Mouse (Mus musculus): Measurements from ENCODE around the gene Card19. TPM values are rescaled to one million over a fixed set of nuclear protein-coding genes. Genes with fewer than 3 reads are reported as not detected.

The Card19 gene
- polyA plus RNA-seq, 1 experiment from 2014 or later: 36.8 TPM

GRCm38 (mm10) chr13:49224314-49224713, 8.5 kb upstream of the Card19 start:
- no peak overlapping the region for H3K27ac ChIP-seq
- WGBS: 14% methylated on average over 10 of the region's 10 CpGs
- H3K9ac ChIP-seq: no peak overlapping the region
- peaks cover 14% of the 10 kb centered on the region for H3K27me3 ChIP-seq
- no peak overlapping the region for H3K4me3 ChIP-seq
- H3K4me2 ChIP-seq (replicated peaks): no peak overlapping the region
- no peaks in the 10 kb centered on the region for H3K9me3 ChIP-seq (replicated peaks)
- H3K4me1 ChIP-seq: no peaks in the 10 kb centered on the region
- ATAC-seq (ENCODE audit: low FRiP score): no peak
- H3K36me3 ChIP-seq: no peaks in the 10 kb centered on the region

- Histone ChIP-seq H3K9me3 (replicated peaks) (no peaks in the 10 kb centered on the region), H3K4me3 (no peak overlapping the region), H3K27ac (no peak overlapping the region), H3K36me3 (no peaks in the 10 kb centered on the region), H3K4me2 (replicated peaks) (no peak overlapping the region), H3K4me1 (no peaks in the 10 kb centered on the region; the same call in 1 of the 2 replicates), H3K9ac (no peak overlapping the region), H3K27me3 (peaks cover 29% of the 10 kb centered on the region)
- 16% methylated on average over 5 of the region's 5 CpGs for WGBS
- no peak for ATAC-seq (ENCODE audit: low FRiP score)
These were observed 5.1 kb upstream of the Card19 start for GRCm38 (mm10) chr13:49220912-49221311.

GRCm38 (mm10) chr13:49219367-49219766, 3.5 kb upstream of the Card19 start:
- Histone ChIP-seq H3K4me3 (no peak overlapping the region), H3K36me3 (no peaks in the 10 kb centered on the region), H3K9ac (no peak overlapping the region), H3K4me1 (peaks cover 8% of the 10 kb centered on the region; the same call in 1 of the 2 replicates), H3K9me3 (replicated peaks) (no peaks in the 10 kb centered on the region), H3K27ac (no peak overlapping the region), H3K4me2 (replicated peaks) (no peak overlapping the region), H3K27me3 (peaks cover 32% of the 10 kb centered on the region)
- 88% methylated on average over 4 of the region's 4 CpGs for WGBS
- ATAC-seq (ENCODE audit: low FRiP score): no peak

GRCm38 (mm10) chr13:49218651-49219050, 2.8 kb upstream of the Card19 start:
- no peak for ATAC-seq (ENCODE audit: low FRiP score)
- no peak overlapping the region for H3K4me2 ChIP-seq (replicated peaks)
- no peak overlapping the region for H3K9ac ChIP-seq
- no peaks in the 10 kb centered on the region for H3K9me3 ChIP-seq (replicated peaks)
- no peaks in the 10 kb centered on the region for H3K36me3 ChIP-seq
- peaks cover 36% of the 10 kb centered on the region for H3K27me3 ChIP-seq
- no peak overlapping the region for H3K27ac ChIP-seq
- H3K4me1 ChIP-seq: peaks cover 11% of the 10 kb centered on the region; the same call in 1 of the 2 replicates
- no peak overlapping the region for H3K4me3 ChIP-seq
- 49% methylated on average over 3 of the region's 3 CpGs for WGBS

- Histone ChIP-seq H3K4me2 (replicated peaks) (peak overlapping the region; percentile 90; the same call in 1 of the 2 replicates), H3K9me3 (replicated peaks) (no peaks in the 10 kb centered on the region), H3K27ac (no peak overlapping the region), H3K9ac (no peak overlapping the region), H3K4me3 (no peak overlapping the region), H3K27me3 (peaks cover 36% of the 10 kb centered on the region), H3K36me3 (no peaks in the 10 kb centered on the region), H3K4me1 (peaks cover 17% of the 10 kb centered on the region; the same call in 1 of the 2 replicates)
- WGBS: 50% methylated on average over 9 of the region's 9 CpGs
- no peak for ATAC-seq (ENCODE audit: low FRiP score)
These were observed 1.1 kb upstream of the Card19 start for GRCm38 (mm10) chr13:49216808-49217561.

GRCm38 (mm10) chr13:49216220-49216552, 349 bp upstream of the Card19 start:
- Histone ChIP-seq H3K36me3 (no peaks in the 10 kb centered on the region), H3K4me1 (peaks cover 25% of the 10 kb centered on the region), H3K4me2 (replicated peaks) (peak overlapping the region; percentile 90), H3K9me3 (replicated peaks) (no peaks in the 10 kb centered on the region), H3K27ac (no peak overlapping the region), H3K9ac (no peak overlapping the region), H3K4me3 (peak overlapping the region; percentile 71), H3K27me3 (peaks cover 36% of the 10 kb centered on the region)
- whole genome bisulfite sequencing: 2% methylated on average over 17 of the region's 17 CpGs
- no peak; the same call in 1 of the 2 replicates for ATAC-seq (ENCODE audit: low FRiP score)

- 9% methylated on average over 5 of the region's 5 CpGs for WGBS
- H3K4me1 ChIP-seq: peaks cover 28% of the 10 kb centered on the region
- H3K4me2 ChIP-seq (replicated peaks): peak overlapping the region; percentile 90
These were observed 721 bp downstream of the Card19 start for GRCm38 (mm10) chr13:49215128-49215503.

GRCm38 (mm10) chr13:49214454-49214853, 1.4 kb downstream of the Card19 start:
- 80% methylated on average over 3 of the region's 3 CpGs for WGBS
- H3K4me2 ChIP-seq (replicated peaks): peak overlapping the region; percentile 90
- no peak overlapping the region for H3K27ac ChIP-seq

More at GRCm38 (mm10) chr13:49215128-49215503, 721 bp downstream of the Card19 start:
- Histone ChIP-seq H3K36me3 (no peaks in the 10 kb centered on the region), H3K27me3 (peaks cover 33% of the 10 kb centered on the region), H3K4me3 (peak overlapping the region; percentile 71), H3K27ac (no peak overlapping the region), H3K9ac (peak overlapping the region; percentile 77), H3K9me3 (replicated peaks) (no peaks in the 10 kb centered on the region)
- no peak; the same call in 1 of the 2 replicates for ATAC-seq (ENCODE audit: low FRiP score)

GRCm38 (mm10) chr13:49213531-49213932, 2.3 kb downstream of the Card19 start:
- H3K36me3 ChIP-seq: no peaks in the 10 kb centered on the region
- WGBS: 58% methylated on average over 4 of the region's 4 CpGs
- peaks cover 29% of the 10 kb centered on the region for H3K27me3 ChIP-seq
- peaks cover 31% of the 10 kb centered on the region for H3K4me1 ChIP-seq
- no peak overlapping the region for H3K27ac ChIP-seq
- H3K9ac ChIP-seq: no peak overlapping the region
- H3K9me3 ChIP-seq (replicated peaks): no peaks in the 10 kb centered on the region
- no peak overlapping the region for H3K4me2 ChIP-seq (replicated peaks)
- no peak overlapping the region for H3K4me3 ChIP-seq
- no peak for ATAC-seq (ENCODE audit: low FRiP score)

More at GRCm38 (mm10) chr13:49214454-49214853, 1.4 kb downstream of the Card19 start:
- H3K27me3 ChIP-seq: peaks cover 29% of the 10 kb centered on the region
- H3K9me3 ChIP-seq (replicated peaks): no peaks in the 10 kb centered on the region
- ATAC-seq (ENCODE audit: low FRiP score): no peak
- H3K36me3 ChIP-seq: no peaks in the 10 kb centered on the region
- no peak overlapping the region for H3K9ac ChIP-seq
- H3K4me3 ChIP-seq: no peak overlapping the region
- peaks cover 28% of the 10 kb centered on the region for H3K4me1 ChIP-seq

GRCm38 (mm10) chr13:49212711-49213500, 2.9 kb downstream of the Card19 start:
- WGBS: 79% methylated on average over 4 of the region's 4 CpGs
- Histone ChIP-seq H3K36me3 (no peaks in the 10 kb centered on the region), H3K9ac (no peak overlapping the region), H3K4me3 (no peak overlapping the region), H3K4me1 (peaks cover 31% of the 10 kb centered on the region), H3K4me2 (replicated peaks) (no peak overlapping the region), H3K27me3 (peaks cover 26% of the 10 kb centered on the region), H3K9me3 (replicated peaks) (no peaks in the 10 kb centered on the region), H3K27ac (no peak overlapping the region)
- no peak for ATAC-seq (ENCODE audit: low FRiP score)

- H3K9me3 ChIP-seq (replicated peaks): no peaks in the 10 kb centered on the region
These were observed 6.5 kb downstream of the Card19 start for GRCm38 (mm10) chr13:49209306-49209705.

GRCm38 (mm10) chr13:49206341-49206740, 9.5 kb downstream of the Card19 start:
- Histone ChIP-seq H3K9ac (no peak overlapping the region), H3K9me3 (replicated peaks) (no peaks in the 10 kb centered on the region), H3K4me1 (peaks cover 13% of the 10 kb centered on the region), H3K27me3 (peaks cover 5% of the 10 kb centered on the region; the same call in 1 of the 2 replicates), H3K27ac (no peak overlapping the region), H3K4me2 (replicated peaks) (no peak overlapping the region), H3K36me3 (0 out of 2 replicates have a peak, but pooled peaks cover 2% of the 10 kb centered on the region), H3K4me3 (no peak overlapping the region)
- 93% methylated on average over 2 of the region's 2 CpGs for WGBS
- ATAC-seq (ENCODE audit: low FRiP score): no peak

More at GRCm38 (mm10) chr13:49209306-49209705, 6.5 kb downstream of the Card19 start:
- peaks cover 11% of the 10 kb centered on the region; the same call in 1 of the 2 replicates for H3K27me3 ChIP-seq
- H3K4me1 ChIP-seq: peaks cover 28% of the 10 kb centered on the region
- no peak for ATAC-seq (ENCODE audit: low FRiP score)
- WGBS: 63% methylated on average over 7 of the region's 7 CpGs
- no peak overlapping the region for H3K4me3 ChIP-seq
- H3K4me2 ChIP-seq (replicated peaks): no peak overlapping the region
- H3K27ac ChIP-seq: no peak overlapping the region
- H3K9ac ChIP-seq: no peak overlapping the region
- H3K36me3 ChIP-seq: no peaks in the 10 kb centered on the region

Measured in hindbrain, embryonic 12.5 days (tissue).